Mouse (Mus musculus): ENCODE data around the gene Gm13695. TPM values are rescaled to one million over a fixed set of nuclear protein-coding genes. Genes with fewer than 3 reads are reported as not detected.

The Gm13695 gene
- not detected in 2 replicates for polyA plus RNA-seq (2021; fragmentation: Nextera tagmentation)
- long read RNA-seq, experiment 1 = 0 reads
- long read RNA-seq, experiment 2 = 0 reads

GRCm38 (mm10) chr2:83967013-83967412, at the start of gene Gm13695:
Gm13695 (plus strand) TSS chr2:83967313.

GRCm38 (mm10) chr2:83940931-83941361, 26.2 kb upstream of the Gm13695 start, which contains the start of gene Zswim2:
Zswim2 (minus strand) TSS chr2:83941228.

GRCm38 (mm10) chr2:83955393-83955792, 11.7 kb upstream of the Gm13695 start, which contains the start of gene Gm13698:
Gm13698 (plus strand) TSS chr2:83955693.

GRCm38 (mm10) chr2:83961203-83961602, 5.9 kb upstream of the Gm13695 start, which contains the start of gene Gm13693:
Gm13693 (plus strand) TSS chr2:83961503.

GRCm38 (mm10) chr2:83972823-83973222, 5.7 kb downstream of the Gm13695 start, which contains the start of gene Gm13696:
Gm13696 (plus strand) TSS chr2:83973123.

GRCm38 (mm10) chr2:83978633-83979032, 11.5 kb downstream of the Gm13695 start, which contains the start of gene Gm13694:
Gm13694 (plus strand) TSS chr2:83978933.

GRCm38 (mm10) chr2:83984443-83984842, 17.3 kb downstream of the Gm13695 start, which contains the start of gene Gm13697:
Gm13697 (plus strand) TSS chr2:83984743.

GRCm38 (mm10) chr2:83990253-83990652, 23.1 kb downstream of the Gm13695 start, which contains the start of gene Gm13691:
Gm13691 (plus strand) TSS chr2:83990553.

Other genes starting within 250 kb of the Gm13695 start
- gene Itgav, start 242.9 kb upstream of the Gm13695 start, polyA plus RNA-seq (2021; fragmentation: Nextera tagmentation) = 63.5 and 87.6 TPM in 2 replicates
- gene Fam171b, start 154.7 kb upstream of the Gm13695 start, polyA plus RNA-seq (2021; fragmentation: Nextera tagmentation) = 64.1 and 91.0 TPM in 2 replicates
- not detected in 2 replicates for gene Zswim2, start 26.1 kb upstream of the Gm13695 start, polyA plus RNA-seq (2021; fragmentation: Nextera tagmentation)
- gene Gm13698, start 11.6 kb upstream of the Gm13695 start, polyA plus RNA-seq (2021; fragmentation: Nextera tagmentation) = not detected in 2 replicates
- gene Gm13693, start 5.8 kb upstream of the Gm13695 start, polyA plus RNA-seq (2021; fragmentation: Nextera tagmentation) = not detected in 2 replicates
- not detected in 2 replicates for gene Gm13696, start 5.8 kb downstream of the Gm13695 start, polyA plus RNA-seq (2021; fragmentation: Nextera tagmentation)
- not detected in 2 replicates for gene Gm13694, start 11.6 kb downstream of the Gm13695 start, polyA plus RNA-seq (2021; fragmentation: Nextera tagmentation)
- gene Gm13697, start 17.4 kb downstream of the Gm13695 start, polyA plus RNA-seq (2021; fragmentation: Nextera tagmentation) = not detected in 2 replicates
- gene Gm13691, start 23.2 kb downstream of the Gm13695 start, polyA plus RNA-seq (2021; fragmentation: Nextera tagmentation) = not detected in 2 replicates